Mouse (Mus musculus) heart, postnatal 36 days (tissue): ENCODE data around the gene Prss50. TPM values are rescaled to one million over a fixed set of nuclear protein-coding genes. Genes with fewer than 3 reads are reported as not detected.

Experiments
- DNase-seq, 2 experiments: peaks; one replicate each; pipeline ENCODE4 v3.0.0; 2021 to 2022
- intact Hi-C: fragments of 180-260 bp; cut with DNase I; formaldehyde crosslinking; loops from one replicate; pipeline ENCODE4 v1.15.1; 2025
- total RNA-seq, 2 experiments: library from RNA; stranded (reverse); gene quantifications; 2 replicates each; pipeline ENCODE4 v1.2.3; 2021

The Prss50 gene
- total RNA-seq, 2 experiments from 2014 or later, result not detected

GRCm38 (mm10) chr9:110873681-110874659, 16.2 kb downstream of the Prss50 start:
- no peak for DNase-seq
- intact Hi-C loops, result loop anchor here (5.0 kb wide), 1 partner anchor 462 kb away; no protein-coding TSS in a partner anchor

DNA sequence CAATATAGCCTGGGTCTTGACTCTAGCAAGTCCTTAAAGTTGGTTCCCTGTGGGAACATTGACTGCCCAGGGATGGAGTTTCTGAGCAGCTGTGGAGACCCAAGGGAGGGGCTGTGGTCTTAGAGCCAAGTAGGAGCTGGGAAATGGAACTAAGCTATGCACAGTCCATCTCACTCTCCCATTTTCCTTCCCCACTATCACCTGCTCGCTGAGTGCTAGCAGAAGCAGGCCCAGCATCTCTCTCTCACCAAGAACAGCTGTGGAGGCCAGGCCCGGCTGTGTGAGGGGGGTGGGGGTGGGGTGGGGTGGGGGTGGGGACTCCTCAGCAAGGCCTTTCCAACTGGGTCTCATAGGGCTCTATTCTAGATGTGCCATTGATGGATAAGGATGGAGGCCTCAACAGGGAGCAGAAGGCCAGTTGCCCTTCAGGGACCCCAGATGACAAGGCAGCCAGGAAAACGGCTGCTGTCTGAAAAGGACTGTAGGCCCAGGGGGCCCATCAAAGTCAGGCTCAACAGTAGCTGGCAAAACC, 17.0 kb downstream of the Prss50 start:
- no peak for DNase-seq
- intact Hi-C loops, result loop anchor here (5.0 kb wide), 2 partner anchors 337 to 462 kb away; no protein-coding TSS in a partner anchor

- intact Hi-C loops, result loop anchor here (5.0 kb wide), 1 partner anchor 338 kb away; no protein-coding TSS in a partner anchor
- no peak for DNase-seq
These were observed 17.5 kb downstream of the Prss50 start for GRCm38 (mm10) chr9:110875288-110875695.

- no peak for DNase-seq
- intact Hi-C loops, result loop anchor here (5.0 kb wide), 1 partner anchor 340 kb away; no protein-coding TSS in a partner anchor
These were observed 19.6 kb downstream of the Prss50 start for GRCm38 (mm10) chr9:110877353-110877752.

DNA sequence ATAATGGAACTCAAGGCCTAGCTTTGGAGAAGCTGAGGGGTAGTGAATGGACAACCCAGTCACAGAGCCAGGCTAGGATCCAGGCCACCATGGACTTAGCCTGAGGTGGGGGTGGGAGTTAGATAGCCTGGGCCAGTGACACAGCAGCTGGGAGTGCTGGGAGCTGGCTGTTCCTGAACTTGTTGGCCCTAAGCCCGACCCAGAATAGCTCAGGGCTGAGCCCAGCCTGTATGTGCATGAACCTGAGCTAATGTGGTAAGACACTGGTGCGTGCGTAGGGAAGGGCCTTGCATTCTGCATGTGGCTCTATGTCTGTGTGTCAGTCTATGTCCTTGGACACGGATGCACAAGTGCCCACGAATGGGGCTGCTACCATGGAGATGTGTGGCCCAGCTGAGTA, 20.1 kb downstream of the Prss50 start:
- DNase-seq, result peak; percentile 78 to 81
- intact Hi-C loops, result loop anchor here (5.0 kb wide), 1 partner anchor 341 kb away; no protein-coding TSS in a partner anchor

- intact Hi-C loops, result loop anchor here (5.0 kb wide), 1 partner anchor 342 kb away; no protein-coding TSS in a partner anchor
- peak in 1 of 2 experiments; percentile 39 for DNase-seq
These were observed 21.6 kb downstream of the Prss50 start, which contains the start of gene Als2cl for GRCm38 (mm10) chr9:110879191-110879920. Gene Als2cl (plus strand): TSS chr9:110879870.

- intact Hi-C loops, result loop anchor here (5.0 kb wide), 2 partner anchors 42 to 343 kb away; no protein-coding TSS in a partner anchor
These were observed 22.3 kb downstream of the Prss50 start, which contains the start of gene Tmie for GRCm38 (mm10) chr9:110879998-110880561. Gene Tmie (minus strand): TSS chr9:110880113.

DNA sequence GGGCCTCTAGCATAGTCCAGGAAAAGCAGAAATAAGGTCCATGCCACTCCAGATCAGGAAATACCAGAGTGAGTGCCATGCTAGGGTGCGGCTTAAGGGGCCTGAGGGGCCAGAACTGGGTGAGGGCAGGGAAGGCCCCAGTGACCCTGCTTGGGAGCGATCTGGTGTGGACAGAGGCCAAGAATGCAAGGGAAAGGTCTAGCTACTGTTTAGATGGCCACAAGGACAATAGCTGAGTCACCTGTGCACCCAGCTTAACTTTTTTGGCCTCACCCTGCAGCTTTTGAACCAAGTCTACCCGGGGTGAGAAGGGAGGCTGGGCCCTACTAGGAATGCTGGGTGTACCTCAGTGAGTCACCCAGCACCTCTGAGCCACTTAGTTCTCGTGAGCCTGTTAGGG, 23.0 kb downstream of the Prss50 start:
- intact Hi-C loops, result loop anchor here (5.0 kb wide), 1 partner anchor 42 kb away; no protein-coding TSS in a partner anchor
- peak in 1 of 2 experiments; percentile 32 for DNase-seq

More at GRCm38 (mm10) chr9:110879998-110880561, 22.3 kb downstream of the Prss50 start, which contains the start of gene Tmie:
- DNase-seq, result peak; percentile 83

DNA sequence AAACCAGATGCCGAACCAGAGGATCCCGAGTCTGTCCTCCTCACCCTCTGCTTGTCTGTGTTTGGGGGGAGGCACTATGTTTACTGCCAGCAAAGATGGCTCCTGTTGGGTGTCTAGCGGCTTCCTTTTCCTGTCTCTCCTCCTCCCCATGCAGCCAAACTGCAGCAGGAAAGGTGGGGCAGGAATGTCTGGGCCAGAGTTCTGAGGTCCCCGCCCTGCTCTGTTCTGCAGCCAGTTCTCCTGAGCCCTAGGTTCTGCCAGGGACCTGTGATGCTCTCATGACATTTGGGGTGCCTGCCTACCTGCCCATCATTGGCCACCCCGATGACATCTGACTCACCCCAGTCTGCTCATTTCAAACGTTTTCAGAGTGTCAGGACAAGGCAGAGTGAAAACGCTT, 24.2 kb downstream of the Prss50 start:
- peak; percentile 46 to 53 for DNase-seq
- intact Hi-C loops, result loop anchor here (5.0 kb wide), 1 partner anchor 40 kb away; no protein-coding TSS in a partner anchor

GRCm38 (mm10) chr9:110887388-110888303, 29.9 kb downstream of the Prss50 start:
- no peak for DNase-seq
- intact Hi-C loops, result no loop called here

DNA sequence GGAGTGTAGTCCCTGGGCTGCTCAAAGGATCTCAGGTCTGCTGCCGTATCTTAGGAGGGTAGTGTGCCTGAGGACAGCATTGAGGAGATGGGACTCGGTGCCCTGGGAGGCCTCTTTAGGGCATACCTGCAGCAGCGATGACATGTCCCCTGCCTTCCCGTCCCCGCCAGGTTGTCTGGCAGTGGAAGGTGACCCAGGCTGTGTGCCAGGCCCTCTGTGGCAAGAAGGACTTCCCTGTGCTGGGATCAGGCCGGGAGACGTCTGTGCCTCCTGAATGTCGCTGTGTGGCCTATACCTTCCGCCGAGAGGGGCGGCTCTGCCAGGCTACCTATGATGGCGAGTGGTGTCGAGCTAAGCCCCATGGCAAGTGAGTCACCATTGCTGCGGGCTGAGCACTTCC, 31.2 kb downstream of the Prss50 start:
- DNase-seq, result no peak
- intact Hi-C loops, result no loop called here

DNA sequence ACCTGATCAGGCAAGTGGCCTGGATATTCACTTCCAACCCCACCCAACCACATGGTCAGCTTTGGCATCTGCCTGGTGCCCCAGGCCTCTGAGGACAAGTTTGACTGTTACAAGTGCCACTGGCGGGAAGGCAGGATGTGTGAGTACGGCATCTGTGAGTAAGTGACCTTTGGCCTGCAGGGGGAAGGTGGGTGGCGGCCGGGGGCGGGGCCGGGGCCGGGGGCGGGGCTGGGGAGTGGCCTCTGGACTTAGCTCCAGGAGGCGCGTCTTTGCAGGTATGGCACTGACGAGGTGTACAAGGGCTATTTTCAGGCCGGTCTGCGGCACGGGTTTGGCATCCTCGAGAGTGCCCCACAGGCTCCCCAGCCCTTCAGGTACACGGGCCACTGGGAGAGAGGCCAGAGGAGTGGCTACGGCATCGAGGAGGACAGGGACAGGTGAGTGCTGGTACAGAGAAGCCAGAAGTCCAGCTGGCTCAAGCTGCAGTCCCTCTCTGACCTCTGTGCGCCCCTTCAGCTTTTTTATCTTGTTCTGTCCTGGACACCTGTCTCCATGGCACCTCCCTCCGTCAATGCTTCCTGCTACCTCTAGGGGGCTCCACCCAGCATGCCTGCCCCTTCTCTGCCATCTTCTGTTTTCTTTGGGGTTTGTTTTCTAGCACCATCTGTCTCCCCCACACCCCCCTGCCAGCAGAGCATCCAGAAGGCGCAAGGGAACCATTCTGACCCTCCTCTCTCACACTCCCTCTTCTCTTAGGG, 32.4 kb downstream of the Prss50 start:
- intact Hi-C loops, result no loop called here
- DNase-seq, result no peak

- no peak for DNase-seq
- intact Hi-C loops, result no loop called here
These were observed 33.5 kb downstream of the Prss50 start for GRCm38 (mm10) chr9:110891077-110891828.

- intact Hi-C loops, result no loop called here
- no peak for DNase-seq
These were observed 34.8 kb downstream of the Prss50 start for GRCm38 (mm10) chr9:110892552-110892951.

GRCm38 (mm10) chr9:110893429-110893828, 35.7 kb downstream of the Prss50 start:
- DNase-seq, result no peak
- intact Hi-C loops, result no loop called here

DNA sequence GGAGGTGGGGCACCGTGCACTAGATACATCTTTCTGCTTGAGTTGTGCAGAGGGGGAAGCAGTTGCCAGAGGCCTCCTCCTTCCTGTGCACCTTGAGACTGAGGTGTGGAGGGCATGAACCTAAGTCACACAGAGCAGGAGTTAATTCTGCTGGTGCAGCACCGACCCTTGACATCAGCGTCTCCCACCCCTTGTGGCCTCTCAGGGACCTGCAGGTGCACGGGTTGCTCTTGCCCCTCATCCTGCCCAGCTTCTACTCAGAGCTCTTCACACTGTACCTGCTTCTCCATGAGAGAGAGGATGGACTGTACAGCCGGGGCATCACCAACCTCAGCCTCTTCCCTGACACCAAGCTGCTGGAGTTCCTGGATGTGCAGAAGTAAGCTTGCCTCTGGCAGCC, 37.7 kb downstream of the Prss50 start:
- DNase-seq, result no peak
- intact Hi-C loops, result no loop called here

DNA sequence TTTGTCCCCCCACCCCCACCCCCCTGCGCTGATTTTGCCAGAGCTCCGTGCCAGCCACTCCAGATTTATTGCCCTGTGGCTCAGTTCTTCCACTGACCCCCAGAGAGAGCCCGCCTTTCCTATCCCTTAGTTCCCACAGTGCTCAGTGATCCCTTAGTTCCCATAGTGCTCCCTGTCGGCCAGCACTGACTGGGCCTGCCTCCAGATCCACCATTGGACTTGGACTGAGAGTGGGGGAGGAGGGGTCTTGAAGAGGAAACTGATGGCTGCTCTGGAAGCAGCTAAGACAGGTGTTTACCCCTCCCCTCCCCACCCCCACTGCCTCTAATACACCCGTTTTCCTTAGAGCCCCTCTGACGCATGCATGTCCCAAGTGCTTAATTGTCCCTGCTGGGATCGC, 38.2 kb downstream of the Prss50 start:
- intact Hi-C loops, result no loop called here
- no peak for DNase-seq
